Mouse (Mus musculus) brown adipose tissue, adult 24 weeks (tissue): ENCODE measurements around the gene Bcl3. TPM values are rescaled to one million over a fixed set of nuclear protein-coding genes. Genes with fewer than 3 reads are reported as not detected.
A peak's percentile ranks its signal among the peaks of the same experiment; 100 is the strongest.

Source experiments
- H3K27ac ChIP-seq: fragments of 200-500 bp; replicated peaks from 2 replicates; pipeline ENCODE4 v1.5.1; 2012; ENCODE audit warnings: low read depth, mild to moderate bottlenecking, low read length
- H3K4me1 ChIP-seq: fragments of 200-500 bp; 2 replicates; pipeline ENCODE4 v1.6.1; 2012; ENCODE audit warnings: low read length, mixed read lengths; ENCODE audit not compliant: control insufficient read depth, insufficient read depth, insufficient read length
- H3K4me3 ChIP-seq: fragments of 200-500 bp; 2 replicates; pipeline ENCODE4 v1.5.1; 2012; ENCODE audit warnings: low read depth, mild to moderate bottlenecking, low read length, moderate library complexity; ENCODE audit not compliant: insufficient read depth
- polyA plus RNA-seq: library from polyadenylated mRNA; stranded (reverse); fragments of >200 nt; gene quantifications from 2 replicates; pipeline ENCODE4 v1.2.4, GENCODE M21; 2012; ENCODE audit not compliant: missing spikeins, insufficient read depth, insufficient read length

Bcl3 gene
- polyA plus RNA-seq, 1 experiment: 24.3 TPM

- Histone ChIP-seq H3K27ac (no peak overlapping the region), H3K4me1 (peaks cover 16% of the 10 kb centered on the region), H3K4me3 (no peak overlapping the region)
Measured at GRCm38 (mm10) chr7:19771682-19772081, 50.9 kb downstream of the Bcl3 start.

GRCm38 (mm10) chr7:19770984-19771391 lies 51.6 kb downstream of the Bcl3 start, which contains the start of gene Bcam:
Gene Bcam (minus strand): TSS chr7:19771016.
- peak within 1 kb of the TSS; percentile 65 for H3K4me3 ChIP-seq

GRCm38 (mm10) chr7:19770375-19770754 lies 52.2 kb downstream of the Bcl3 start:
- H3K27ac ChIP-seq: peak overlapping the region; percentile 56
- H3K4me3 ChIP-seq: peak overlapping the region; percentile 65
- H3K4me1 ChIP-seq: peaks cover 17% of the 10 kb centered on the region

More at GRCm38 (mm10) chr7:19770984-19771391, 51.6 kb downstream of the Bcl3 start, which contains the start of gene Bcam:
- H3K27ac ChIP-seq: peak within 1 kb of the TSS; percentile 56
- peaks cover 16% of the 10 kb centered on the region for H3K4me1 ChIP-seq

- H3K4me1 ChIP-seq: peaks cover 22% of the 10 kb centered on the region
- peak overlapping the region; percentile 65 for H3K4me3 ChIP-seq
- H3K27ac ChIP-seq: peak overlapping the region; percentile 56
Measured at GRCm38 (mm10) chr7:19769434-19770374, 52.9 kb downstream of the Bcl3 start.

- peak overlapping the region; percentile 65 for H3K4me3 ChIP-seq
- no peak overlapping the region for H3K27ac ChIP-seq
Measured at GRCm38 (mm10) chr7:19769001-19769400, 53.6 kb downstream of the Bcl3 start.

GRCm38 (mm10) chr7:19768251-19768650 lies 54.3 kb downstream of the Bcl3 start:
- peak overlapping the region; percentile 21 for H3K4me3 ChIP-seq
- peaks cover 31% of the 10 kb centered on the region for H3K4me1 ChIP-seq
- H3K27ac ChIP-seq: 0 out of 2 replicates have a peak overlapping the region, but pooled peaks have one; percentile 10

More at GRCm38 (mm10) chr7:19769001-19769400, 53.6 kb downstream of the Bcl3 start:
- H3K4me1 ChIP-seq: peaks cover 26% of the 10 kb centered on the region

GRCm38 (mm10) chr7:19764581-19764980 lies 58.0 kb downstream of the Bcl3 start:
- Histone ChIP-seq H3K27ac (peak overlapping the region; percentile 60), H3K4me3 (no peak overlapping the region), H3K4me1 (peaks cover 31% of the 10 kb centered on the region)

- peaks cover 28% of the 10 kb centered on the region for H3K4me1 ChIP-seq
- H3K27ac ChIP-seq: peak overlapping the region; percentile 60
- H3K4me3 ChIP-seq: no peak overlapping the region
Measured at GRCm38 (mm10) chr7:19763829-19764477, 58.6 kb downstream of the Bcl3 start.

- Histone ChIP-seq H3K4me3 (no peak overlapping the region), H3K27ac (no peak overlapping the region), H3K4me1 (peaks cover 19% of the 10 kb centered on the region)
Measured at GRCm38 (mm10) chr7:19762283-19762682, 60.3 kb downstream of the Bcl3 start.

- peaks cover 31% of the 10 kb centered on the region for H3K4me1 ChIP-seq
- H3K4me3 ChIP-seq: no peak overlapping the region
- 0 out of 2 replicates have a peak overlapping the region, but pooled peaks have one; percentile 27 for H3K27ac ChIP-seq
Measured at GRCm38 (mm10) chr7:19760021-19760420, 62.5 kb downstream of the Bcl3 start.

- peaks cover 32% of the 10 kb centered on the region for H3K4me1 ChIP-seq
- H3K27ac ChIP-seq: no peak overlapping the region
- H3K4me3 ChIP-seq: no peak overlapping the region
Measured at GRCm38 (mm10) chr7:19758623-19759022, 63.9 kb downstream of the Bcl3 start.

Other genes with a start within 250 kb of the Bcl3 start
- gene Zfp296, start 245.5 kb downstream of the Bcl3 start, polyA plus RNA-seq: 0.67 and 0.75 TPM in 2 replicates
- 44.2 and 47.4 TPM in 2 replicates for gene Gemin7, start 245.2 kb downstream of the Bcl3 start, polyA plus RNA-seq
- 9.6 and 17.9 TPM in 2 replicates for gene Clasrp, start 218.3 kb downstream of the Bcl3 start, polyA plus RNA-seq
- gene Relb, start 193.3 kb downstream of the Bcl3 start, polyA plus RNA-seq: 7.1 and 10.5 TPM in 2 replicates
- gene Clptm1, start 157.7 kb downstream of the Bcl3 start, polyA plus RNA-seq: 72.2 and 77.2 TPM in 2 replicates
- gene Apoc2, start 144.8 kb downstream of the Bcl3 start, polyA plus RNA-seq: 1.7 TPM in 1 of 2 replicates, not detected in the other
- gene Gm44805, start 141.3 kb downstream of the Bcl3 start, polyA plus RNA-seq: not detected in 2 replicates
- gene Apoc4, start 141.3 kb downstream of the Bcl3 start, polyA plus RNA-seq: not detected in 2 replicates
- gene Apoc1, start 130.1 kb downstream of the Bcl3 start, polyA plus RNA-seq: 1,406 and 1,867 TPM in 2 replicates
- 777 and 1,675 TPM in 2 replicates for gene Apoe, start 123.6 kb downstream of the Bcl3 start, polyA plus RNA-seq
- 64.2 and 86.3 TPM in 2 replicates for gene Tomm40, start 107.3 kb downstream of the Bcl3 start, polyA plus RNA-seq
- 36.0 and 38.3 TPM in 2 replicates for gene Nectin2, start 72.3 kb downstream of the Bcl3 start, polyA plus RNA-seq
- gene Bcam, start 51.8 kb downstream of the Bcl3 start, polyA plus RNA-seq: 7.6 and 20.8 TPM in 2 replicates
- gene Cblc, start 26.0 kb downstream of the Bcl3 start, polyA plus RNA-seq: 1.6 TPM in 1 of 2 replicates, not detected in the other
- not detected in 2 replicates for gene Gm19345, start 29.2 kb upstream of the Bcl3 start, polyA plus RNA-seq
- gene Ceacam16, start 38.5 kb upstream of the Bcl3 start, polyA plus RNA-seq: not detected in 2 replicates
- not detected in 2 replicates for gene Ceacam19, start 65.2 kb upstream of the Bcl3 start, polyA plus RNA-seq
- gene Pvr, start 98.4 kb upstream of the Bcl3 start, polyA plus RNA-seq: 7.3 and 9.2 TPM in 2 replicates
- not detected in 2 replicates for gene Igsf23, start 128.0 kb upstream of the Bcl3 start, polyA plus RNA-seq
- gene Ceacam20, start 142.6 kb upstream of the Bcl3 start, polyA plus RNA-seq: not detected in 2 replicates
- gene Nlrp9b, start 168.7 kb upstream of the Bcl3 start, polyA plus RNA-seq: not detected in 2 replicates